Mouse (Mus musculus) midbrain, postnatal 0 days (tissue): ENCODE measurements at regions not wholly inside any gene's neighbourhood (a gene's known extent, or its start where the extent isn't known, plus 50 kb on each side); places are given as distances from the start of the nearest gene placed in this dataset.

ENCODE experiments used
- ATAC-seq: fragments of 200-750 bp; cut with Nextera tagmentation; 2 replicates; pipeline ENCODE4 v1.8.0; 2017; ENCODE audit warnings: moderate number of reproducible peaks, mild to moderate bottlenecking, moderate TSS enrichment, moderate library complexity; ENCODE audit not compliant: low FRiP score
- DNase-seq: peaks from one replicate; pipeline ENCODE4 v3.0.0-alpha.2; 2015; ENCODE audit warnings: low spot score
- H3K27ac ChIP-seq: fragments of 300-500 bp; sonication (generic); 2 replicates; pipeline ENCODE4 v1.5.1; 2014; ENCODE audit warnings: low read depth, mild to moderate bottlenecking, low read length, mixed read lengths
- H3K27me3 ChIP-seq: fragments of 300-500 bp; sonication (generic); 2 replicates; pipeline ENCODE4 v1.6.1; 2014; ENCODE audit warnings: low read length, control low read depth, mixed read lengths; ENCODE audit not compliant: insufficient read depth
- H3K36me3 ChIP-seq: fragments of 300-500 bp; sonication (generic); 2 replicates; pipeline ENCODE4 v1.6.1; 2014; ENCODE audit warnings: low read length, control low read depth, mixed read lengths; ENCODE audit not compliant: insufficient read depth
- H3K4me1 ChIP-seq: fragments of 300-500 bp; sonication (generic); 2 replicates; pipeline ENCODE4 v1.6.1; 2014; ENCODE audit warnings: mild to moderate bottlenecking, control low read depth, antibody characterized with exemption, low read length, mixed read lengths; ENCODE audit not compliant: insufficient read depth
- H3K4me2 ChIP-seq: fragments of 300-500 bp; sonication (generic); 2 replicates; pipeline ENCODE4 v1.6.1; 2014; ENCODE audit warnings: low read depth, mild to moderate bottlenecking, low read length, mixed read lengths; ENCODE audit not compliant: poor library complexity, severe bottlenecking
- H3K4me3 ChIP-seq: fragments of 300-500 bp; sonication (generic); 2 replicates; pipeline ENCODE4 v1.5.1; 2014; ENCODE audit warnings: low read depth, mild to moderate bottlenecking, low read length, moderate library complexity
- H3K9ac ChIP-seq: fragments of 300-500 bp; sonication (generic); replicated peaks from 2 replicates; pipeline ENCODE4 v1.6.1; 2014; ENCODE audit warnings: mild to moderate bottlenecking, low read length, moderate library complexity, mixed read lengths; ENCODE audit not compliant: poor library complexity, severe bottlenecking
- H3K9me3 ChIP-seq: fragments of 300-500 bp; sonication (generic); 2 replicates; pipeline ENCODE4 v1.6.1; 2016; ENCODE audit warnings: low read length, control low read depth
- CTCF ChIP-seq: IDR thresholded peaks from 2 replicates; pipeline ENCODE4 v1.5.1; 2016; ENCODE audit warnings: antibody characterized with exemption, mild to moderate bottlenecking
- WGBS: fragments of 180-500 bp; shearing (Covaris S2); extraction: QIAGEN DNeasy Blood & Tissue Kit; methylation state at CpG from one replicate; pipeline ENCODE4 v1.1.7; 2014; 5-methylcytosine and 5-hydroxymethylcytosine counted together

GRCm38 (mm10) chr3:47668824-47669223, 1220.8 kb upstream of the Pabpc4l start:
- WGBS: 54% methylated on average over 3 of the region's 3 CpGs
- ATAC-seq: no peak
- DNase-seq: peak; percentile 40

GRCm38 (mm10) chr3:47662484-47662883, 1214.5 kb upstream of the Pabpc4l start:
- H3K9me3 ChIP-seq: no peaks in the 10 kb centered on the region
- H3K36me3 ChIP-seq: no peaks in the 10 kb centered on the region
- H3K4me1 ChIP-seq: no peaks in the 10 kb centered on the region
- 23% methylated on average over 1 of the region's 1 CpGs for WGBS
- no peak overlapping the region for H3K27ac ChIP-seq
- no peak overlapping the region for H3K4me3 ChIP-seq
- no peaks in the 10 kb centered on the region for H3K27me3 ChIP-seq
- H3K9ac ChIP-seq: no peak overlapping the region
- TF ChIP-seq CTCF: no peak
- no peak overlapping the region for H3K4me2 ChIP-seq
- DNase-seq: no peak
- no peak for ATAC-seq

More at GRCm38 (mm10) chr3:47668824-47669223, 1220.8 kb upstream of the Pabpc4l start:
- TF ChIP-seq CTCF: no peak
- Histone ChIP-seq H3K36me3 (no peaks in the 10 kb centered on the region), H3K9me3 (no peaks in the 10 kb centered on the region), H3K4me2 (no peak overlapping the region), H3K9ac (no peak overlapping the region), H3K27me3 (no peaks in the 10 kb centered on the region), H3K27ac (no peak overlapping the region), H3K4me1 (no peaks in the 10 kb centered on the region), H3K4me3 (no peak overlapping the region)

- H3K4me1 ChIP-seq: no peaks in the 10 kb centered on the region
- H3K4me3 ChIP-seq: no peak overlapping the region
- H3K9ac ChIP-seq: no peak overlapping the region
- DNase-seq (no peak), ATAC-seq (no peak)
- TF ChIP-seq CTCF: no peak
- no peaks in the 10 kb centered on the region for H3K36me3 ChIP-seq
- 29% methylated on average over 1 of the region's 1 CpGs for WGBS
- no peak overlapping the region for H3K4me2 ChIP-seq
- no peak overlapping the region for H3K27ac ChIP-seq
- no peaks in the 10 kb centered on the region for H3K9me3 ChIP-seq
- no peaks in the 10 kb centered on the region for H3K27me3 ChIP-seq
Measured at GRCm38 (mm10) chr3:47660531-47660930, 1212.5 kb upstream of the Pabpc4l start.
